Comparison of ENCODE assay signal across 7 mouse cellular contexts in genomic region chr14:118209642-118210041, GRCm38 (mm10). TPM values are rescaled to one million over a fixed set of nuclear protein-coding genes. Genes with fewer than 3 reads are reported as not detected.
A peak's percentile ranks its signal among the peaks of the same experiment; 100 is the strongest.
DNase-seq lines count a peak whose midpoint lies in the region; ATAC-seq lines count a peak whose summit lies in the region.

No protein-coding gene starts in this region.

- H3K9me3 ChIP-seq in embryonic facial prominence, embryonic 10.5 days: no peaks in the 10 kb centered on the region; the same call in 1 of the 2 replicates

- no peak overlapping the region for H3K4me3 ChIP-seq in embryonic facial prominence, embryonic 10.5 days

- intact Hi-C loops in left cerebral cortex, postnatal 36 days (cut with DNase I): loop anchor here (5.0 kb wide), 1 partner anchor 383 kb away; no protein-coding TSS in a partner anchor

- DNase-seq in left cerebral cortex, adult 18-20 months (ENCODE audit: low spot score in 2 of 2): peak; percentile 47 to 57
- DNase-seq in left cerebral cortex, postnatal 36 days (ENCODE audit: low spot score in 2 of 2): no peak
- DNase-seq in ZHBTc4 (ENCODE audit: low read depth, low spot score): peak; percentile 41
- DNase-seq in embryonic facial prominence, embryonic 10.5 days (ENCODE audit: low spot score): peak; percentile 37
- DNase-seq in B cell, adult 2 months: no peak

- no peak overlapping the region for H3K27ac ChIP-seq in embryonic facial prominence, embryonic 10.5 days (replicated peaks)

- peaks cover 32% of the 10 kb centered on the region for H3K27me3 ChIP-seq in embryonic facial prominence, embryonic 10.5 days (replicated peaks; ENCODE audit: low read depth, poor library complexity, severe bottlenecking)

- ATAC-seq in megakaryocyte progenitor cell, adult 5-6 weeks (replicated peaks; ENCODE audit: poor library complexity): 0 out of 2 replicates have a peak, but pooled peaks have one; percentile 44
- no peak for ATAC-seq in megakaryocyte-erythroid progenitor cell, adult 5-6 weeks (replicated peaks; ENCODE audit: low FRiP score, low TSS enrichment, poor library complexity, severe bottlenecking)

- 25% methylated on average over 5 of the region's 5 CpGs for WGBS in embryonic facial prominence, embryonic 10.5 days

- no peaks in the 10 kb centered on the region for H3K36me3 ChIP-seq in embryonic facial prominence, embryonic 10.5 days (replicated peaks)

- H3K4me1 ChIP-seq in embryonic facial prominence, embryonic 10.5 days: no peaks in the 10 kb centered on the region

RNA-seq across cellular contexts. Expression of gene Sox21, which starts 27.2 kb away (rescaled TPM):
- total RNA-seq in left cerebral cortex, adult 18-20 months (2021): 10 to 100 TPM; 12.9 to 13.0 TPM
- total RNA-seq in left cerebral cortex, postnatal 36 days (2021): 10 to 100 TPM in 1 of 2 experiments, 1 to 10 TPM in 1; 7.9 to 11.2 TPM
- 2.5 and 3.2 TPM in 2 replicates for polyA plus RNA-seq in embryonic facial prominence, embryonic 10.5 days (2016; fragmentation: Nextera tagmentation; extraction: Ambion mirVana)
- total RNA-seq in megakaryocyte progenitor cell, adult 5-6 weeks (2015): not detected in 2 replicates
- total RNA-seq in megakaryocyte progenitor cell, adult 5-6 weeks (2017): not detected in 2 replicates
- not detected in 2 replicates for total RNA-seq in megakaryocyte-erythroid progenitor cell, adult 5-6 weeks (2014; fragmentation: Nextera tagmentation)
- total RNA-seq in megakaryocyte-erythroid progenitor cell, adult 5-6 weeks (2017): not detected in 2 replicates

RNA-seq across cellular contexts. Expression of gene Gm9376, which starts 57.1 kb away (rescaled TPM):
- not detected for total RNA-seq in left cerebral cortex, adult 18-20 months (2021)
- total RNA-seq in left cerebral cortex, postnatal 36 days (2021): not detected
- polyA plus RNA-seq in embryonic facial prominence, embryonic 10.5 days (2016; fragmentation: Nextera tagmentation; extraction: Ambion mirVana): not detected in 2 replicates
- total RNA-seq in megakaryocyte progenitor cell, adult 5-6 weeks (2015): not detected in 2 replicates
- total RNA-seq in megakaryocyte progenitor cell, adult 5-6 weeks (2017): not detected in 2 replicates
- total RNA-seq in megakaryocyte-erythroid progenitor cell, adult 5-6 weeks (2014; fragmentation: Nextera tagmentation): not detected in 2 replicates
- total RNA-seq in megakaryocyte-erythroid progenitor cell, adult 5-6 weeks (2017): not detected in 2 replicates

Comparison
In these comparisons a context has a peak if more than half of its experiments do, and no peak if none do; other contexts are left out.
1. DNase-seq: peak in left cerebral cortex, adult 18-20 months (2 of 2), ZHBTc4 (single experiment) and embryonic facial prominence, embryonic 10.5 days (single experiment); none in left cerebral cortex, postnatal 36 days (0 of 2) and B cell, adult 2 months (0 of 2).
2. RNA of gene Sox21, which starts 27.2 kb away (total RNA-seq): 12.9 to 13.0 TPM in left cerebral cortex, adult 18-20 months and 7.9 to 11.2 TPM in left cerebral cortex, postnatal 36 days; not detected in megakaryocyte progenitor cell, adult 5-6 weeks and not detected in megakaryocyte-erythroid progenitor cell, adult 5-6 weeks; every median in the first group is over 4 times any median in the second.